Mouse (Mus musculus): ENCODE data around the gene Fam184a. TPM values are rescaled to one million over a fixed set of nuclear protein-coding genes. Genes with fewer than 3 reads are reported as not detected.

Fam184a gene
- polyA plus RNA-seq, 1 experiment from 2014 or later: 7.0 TPM

DNA sequence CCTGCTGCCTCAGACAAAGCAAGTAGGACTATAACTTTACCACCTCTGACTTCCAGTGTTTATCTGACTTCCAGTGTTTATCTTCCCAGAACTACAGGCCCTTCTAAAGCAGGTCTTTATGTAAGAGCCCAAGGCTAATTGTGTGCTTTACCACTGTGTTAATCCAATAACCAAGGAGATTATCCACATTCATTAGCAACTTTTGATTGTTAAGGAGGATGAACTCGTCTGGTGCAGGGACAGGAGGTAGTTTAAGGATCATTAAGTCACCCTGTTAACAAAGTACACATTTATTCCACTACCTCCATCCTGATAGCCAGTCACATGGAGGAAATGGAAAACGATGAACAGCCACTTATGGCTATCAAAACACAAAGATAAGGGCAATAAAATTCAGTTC lies 25.6 kb downstream of the Fam184a start:
- H3K9me3 ChIP-seq (ENCODE audit: control insufficient read depth, low read length): no peaks in the 10 kb centered on the region
- 69% methylated on average over 2 of the region's 2 CpGs for WGBS

DNA sequence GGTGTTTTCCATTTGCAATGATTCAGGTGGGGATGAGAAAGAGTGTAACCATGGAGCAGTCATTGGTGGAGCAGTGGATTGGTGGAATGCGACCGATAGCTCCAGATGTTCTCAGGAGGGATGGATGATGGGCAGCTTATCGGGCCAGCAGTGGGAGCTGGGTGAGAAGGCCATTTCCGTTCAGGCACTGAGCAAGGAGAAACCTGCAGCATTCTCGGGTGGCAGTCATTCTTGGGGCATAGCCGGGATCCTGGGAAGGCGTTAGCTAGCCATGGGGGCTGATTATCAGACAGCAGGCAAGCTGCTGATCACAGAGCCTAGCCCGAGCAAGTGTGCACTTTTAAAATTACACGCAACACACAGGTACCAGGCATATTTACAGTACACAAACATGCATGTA lies 46.4 kb downstream of the Fam184a start:
- ATAC-seq (ENCODE audit: low FRiP score): no peak
- WGBS: 93% methylated on average over 9 of the region's 9 CpGs
- no peak overlapping the region for H3K4me2 ChIP-seq (replicated peaks; ENCODE audit: low read depth, low read length)
- H3K4me3 ChIP-seq (ENCODE audit: low read depth, low read length): no peak overlapping the region
- H3K36me3 ChIP-seq (ENCODE audit: control insufficient read depth, insufficient read depth, low read length): no peaks in the 10 kb centered on the region
- no peaks in the 10 kb centered on the region for H3K4me1 ChIP-seq (replicated peaks; ENCODE audit: control insufficient read depth, insufficient read depth, low read length)
- H3K9ac ChIP-seq (ENCODE audit: low read depth, low read length): no peak overlapping the region
- H3K27me3 ChIP-seq (ENCODE audit: control insufficient read depth, insufficient read depth, low read length): no peaks in the 10 kb centered on the region
- no peaks in the 10 kb centered on the region for H3K9me3 ChIP-seq (ENCODE audit: control insufficient read depth, low read length)
- H3K27ac ChIP-seq (ENCODE audit: low read depth, low read length): no peak overlapping the region
- no peak for DNase-seq (ENCODE audit: low spot score)

More for the DNA sequence above, 25.6 kb downstream of the Fam184a start:
- no peaks in the 10 kb centered on the region for H3K27me3 ChIP-seq (ENCODE audit: control insufficient read depth, insufficient read depth, low read length)
- no peak overlapping the region for H3K27ac ChIP-seq (ENCODE audit: low read depth, low read length)
- H3K4me3 ChIP-seq (ENCODE audit: low read depth, low read length): no peak overlapping the region
- no peaks in the 10 kb centered on the region for H3K36me3 ChIP-seq (ENCODE audit: control insufficient read depth, insufficient read depth, low read length)
- DNase-seq (ENCODE audit: low spot score) (no peak), ATAC-seq (ENCODE audit: low FRiP score) (no peak)
- H3K4me1 ChIP-seq (replicated peaks; ENCODE audit: control insufficient read depth, insufficient read depth, low read length): no peaks in the 10 kb centered on the region
- H3K4me2 ChIP-seq (replicated peaks; ENCODE audit: low read depth, low read length): no peak overlapping the region
- H3K9ac ChIP-seq (ENCODE audit: low read depth, low read length): no peak overlapping the region

- no peak for ATAC-seq (ENCODE audit: low FRiP score)
- no peaks in the 10 kb centered on the region for H3K27me3 ChIP-seq (ENCODE audit: control insufficient read depth, insufficient read depth, low read length)
- H3K4me2 ChIP-seq (replicated peaks; ENCODE audit: low read depth, low read length): no peak overlapping the region
- H3K9me3 ChIP-seq (ENCODE audit: control insufficient read depth, low read length): no peaks in the 10 kb centered on the region
- no peak overlapping the region for H3K4me3 ChIP-seq (ENCODE audit: low read depth, low read length)
- WGBS: 94% methylated on average over 10 of the region's 10 CpGs
- H3K36me3 ChIP-seq (ENCODE audit: control insufficient read depth, insufficient read depth, low read length): no peaks in the 10 kb centered on the region
- H3K27ac ChIP-seq (ENCODE audit: low read depth, low read length): no peak overlapping the region
- no peak overlapping the region for H3K9ac ChIP-seq (ENCODE audit: low read depth, low read length)
- DNase-seq (ENCODE audit: low spot score): no peak
- no peaks in the 10 kb centered on the region for H3K4me1 ChIP-seq (replicated peaks; ENCODE audit: control insufficient read depth, insufficient read depth, low read length)
These were observed 52.4 kb downstream of the Fam184a start for GRCm38 (mm10) chr10:53698531-53698930.

- no peak for ATAC-seq (ENCODE audit: low FRiP score)
- no peak overlapping the region for H3K4me2 ChIP-seq (replicated peaks; ENCODE audit: low read depth, low read length)
- no peaks in the 10 kb centered on the region for H3K36me3 ChIP-seq (ENCODE audit: control insufficient read depth, insufficient read depth, low read length)
- no peak overlapping the region for H3K4me3 ChIP-seq (ENCODE audit: low read depth, low read length)
- no peak overlapping the region for H3K27ac ChIP-seq (ENCODE audit: low read depth, low read length)
- 83% methylated on average over 5 of the region's 5 CpGs for WGBS
- no peak overlapping the region for H3K9ac ChIP-seq (ENCODE audit: low read depth, low read length)
- DNase-seq (ENCODE audit: low spot score): no peak
- H3K27me3 ChIP-seq (ENCODE audit: control insufficient read depth, insufficient read depth, low read length): no peaks in the 10 kb centered on the region
- no peaks in the 10 kb centered on the region for H3K4me1 ChIP-seq (replicated peaks; ENCODE audit: control insufficient read depth, insufficient read depth, low read length)
- no peaks in the 10 kb centered on the region for H3K9me3 ChIP-seq (ENCODE audit: control insufficient read depth, low read length)
These were observed 56.2 kb downstream of the Fam184a start for GRCm38 (mm10) chr10:53694757-53695156.

- Histone ChIP-seq H3K36me3 (ENCODE audit: control insufficient read depth, insufficient read depth, low read length) (no peaks in the 10 kb centered on the region), H3K27me3 (ENCODE audit: control insufficient read depth, insufficient read depth, low read length) (no peaks in the 10 kb centered on the region), H3K9ac (ENCODE audit: low read depth, low read length) (no peak overlapping the region), H3K4me3 (ENCODE audit: low read depth, low read length) (no peak overlapping the region), H3K9me3 (ENCODE audit: control insufficient read depth, low read length) (no peaks in the 10 kb centered on the region), H3K27ac (ENCODE audit: low read depth, low read length) (no peak overlapping the region), H3K4me2 (replicated peaks; ENCODE audit: low read depth, low read length) (no peak overlapping the region), H3K4me1 (replicated peaks; ENCODE audit: control insufficient read depth, insufficient read depth, low read length) (no peaks in the 10 kb centered on the region)
- DNase-seq (ENCODE audit: low spot score) (no peak), ATAC-seq (ENCODE audit: low FRiP score) (no peak)
These were observed 59.7 kb downstream of the Fam184a start for GRCm38 (mm10) chr10:53691263-53691662.

GRCm38 (mm10) chr10:53688952-53689584 lies 61.9 kb downstream of the Fam184a start:
- H3K27me3 ChIP-seq (ENCODE audit: control insufficient read depth, insufficient read depth, low read length): no peaks in the 10 kb centered on the region
- ATAC-seq (ENCODE audit: low FRiP score): peak; percentile 45; the same call in 1 of the 2 replicates
- H3K9me3 ChIP-seq (ENCODE audit: control insufficient read depth, low read length): no peaks in the 10 kb centered on the region
- no peak overlapping the region for H3K27ac ChIP-seq (ENCODE audit: low read depth, low read length)
- no peak overlapping the region for H3K9ac ChIP-seq (ENCODE audit: low read depth, low read length)
- no peak overlapping the region for H3K4me2 ChIP-seq (replicated peaks; ENCODE audit: low read depth, low read length)
- no peak for DNase-seq (ENCODE audit: low spot score)
- H3K36me3 ChIP-seq (ENCODE audit: control insufficient read depth, insufficient read depth, low read length): no peaks in the 10 kb centered on the region
- no peaks in the 10 kb centered on the region for H3K4me1 ChIP-seq (replicated peaks; ENCODE audit: control insufficient read depth, insufficient read depth, low read length)
- WGBS: 90% methylated on average over 4 of the region's 4 CpGs
- no peak overlapping the region for H3K4me3 ChIP-seq (ENCODE audit: low read depth, low read length)

DNA sequence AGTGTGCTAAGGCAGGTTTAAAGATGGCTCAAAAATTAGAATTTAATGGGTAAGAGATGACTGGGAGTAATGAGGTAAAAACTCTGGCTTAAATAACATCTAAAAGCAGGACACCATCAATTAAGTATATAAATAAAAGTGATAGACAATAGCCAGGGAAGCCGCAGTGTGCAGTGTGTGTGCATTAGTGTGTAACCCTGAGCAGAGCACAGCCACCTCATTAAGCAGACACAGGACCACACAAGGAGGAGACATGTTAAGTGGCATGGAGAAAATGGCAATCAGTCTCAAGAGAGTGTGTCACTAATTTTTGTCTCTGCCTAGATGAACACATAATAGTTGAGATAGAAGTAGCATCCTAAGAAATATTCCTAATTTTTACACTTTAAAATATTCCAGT lies 62.4 kb downstream of the Fam184a start:
- no peaks in the 10 kb centered on the region for H3K36me3 ChIP-seq (ENCODE audit: control insufficient read depth, insufficient read depth, low read length)
- H3K27ac ChIP-seq (ENCODE audit: low read depth, low read length): no peak overlapping the region
- H3K4me2 ChIP-seq (replicated peaks; ENCODE audit: low read depth, low read length): no peak overlapping the region
- DNase-seq (ENCODE audit: low spot score): no peak
- H3K4me1 ChIP-seq (replicated peaks; ENCODE audit: control insufficient read depth, insufficient read depth, low read length): no peaks in the 10 kb centered on the region
- H3K27me3 ChIP-seq (ENCODE audit: control insufficient read depth, insufficient read depth, low read length): no peaks in the 10 kb centered on the region
- no peak overlapping the region for H3K9ac ChIP-seq (ENCODE audit: low read depth, low read length)
- WGBS: 81% methylated on average over 1 of the region's 1 CpGs
- H3K4me3 ChIP-seq (ENCODE audit: low read depth, low read length): no peak overlapping the region
- no peaks in the 10 kb centered on the region for H3K9me3 ChIP-seq (ENCODE audit: control insufficient read depth, low read length)
- ATAC-seq (ENCODE audit: low FRiP score): peak; percentile 65; the same call in 1 of the 2 replicates

DNA sequence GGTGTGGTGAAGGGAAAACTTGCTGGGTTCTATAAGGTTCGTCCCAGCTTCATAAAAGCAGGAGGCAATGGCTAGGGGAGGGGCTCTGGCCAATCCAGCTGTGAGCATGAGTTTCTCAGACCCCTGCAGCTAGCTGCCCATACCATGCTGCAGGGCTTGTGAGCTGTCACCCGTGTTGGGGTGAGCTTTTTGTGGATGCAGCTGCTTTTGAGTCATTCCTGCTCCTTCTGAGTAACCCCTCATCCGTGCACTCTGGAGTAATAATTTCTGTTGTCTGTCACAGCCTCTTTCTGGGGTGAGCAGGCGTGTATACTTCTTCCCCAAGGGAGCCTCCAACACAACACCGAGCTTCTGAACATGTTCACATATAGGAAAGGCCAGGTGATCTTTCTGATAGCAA lies 63.0 kb downstream of the Fam184a start:
- H3K27ac ChIP-seq (ENCODE audit: low read depth, low read length): no peak overlapping the region
- no peaks in the 10 kb centered on the region for H3K27me3 ChIP-seq (ENCODE audit: control insufficient read depth, insufficient read depth, low read length)
- no peak overlapping the region for H3K9ac ChIP-seq (ENCODE audit: low read depth, low read length)
- no peaks in the 10 kb centered on the region for H3K4me1 ChIP-seq (replicated peaks; ENCODE audit: control insufficient read depth, insufficient read depth, low read length)
- no peaks in the 10 kb centered on the region for H3K9me3 ChIP-seq (ENCODE audit: control insufficient read depth, low read length)
- no peak overlapping the region for H3K4me3 ChIP-seq (ENCODE audit: low read depth, low read length)
- DNase-seq (ENCODE audit: low spot score) (no peak), ATAC-seq (ENCODE audit: low FRiP score) (peak; percentile 33; the same call in 1 of the 2 replicates)
- H3K36me3 ChIP-seq (ENCODE audit: control insufficient read depth, insufficient read depth, low read length): no peaks in the 10 kb centered on the region
- no peak overlapping the region for H3K4me2 ChIP-seq (replicated peaks; ENCODE audit: low read depth, low read length)
- 72% methylated on average over 5 of the region's 5 CpGs for WGBS

- no peak overlapping the region for H3K4me3 ChIP-seq (ENCODE audit: low read depth, low read length)
- no peak overlapping the region for H3K27ac ChIP-seq (ENCODE audit: low read depth, low read length)
- 71% methylated on average over 3 of the region's 3 CpGs for WGBS
- DNase-seq (ENCODE audit: low spot score): no peak
- H3K9ac ChIP-seq (ENCODE audit: low read depth, low read length): no peak overlapping the region
- no peaks in the 10 kb centered on the region for H3K4me1 ChIP-seq (replicated peaks; ENCODE audit: control insufficient read depth, insufficient read depth, low read length)
- no peaks in the 10 kb centered on the region for H3K27me3 ChIP-seq (ENCODE audit: control insufficient read depth, insufficient read depth, low read length)
- H3K36me3 ChIP-seq (ENCODE audit: control insufficient read depth, insufficient read depth, low read length): no peaks in the 10 kb centered on the region
- no peak overlapping the region for H3K4me2 ChIP-seq (replicated peaks; ENCODE audit: low read depth, low read length)
- no peaks in the 10 kb centered on the region for H3K9me3 ChIP-seq (ENCODE audit: control insufficient read depth, low read length)
- no peak for ATAC-seq (ENCODE audit: low FRiP score)
These were observed 65.1 kb downstream of the Fam184a start for GRCm38 (mm10) chr10:53685806-53686205.
